Mouse (Mus musculus): Measurements from ENCODE around the gene Elane. TPM values are rescaled to one million over a fixed set of nuclear protein-coding genes. Genes with fewer than 3 reads are reported as not detected.
A peak's percentile ranks its signal among the peaks of the same experiment; 100 is the strongest.

The Elane gene
- polyA plus RNA-seq, 1 experiment from 2014 or later = 0.18 TPM

- peak; percentile 86 for ATAC-seq (ENCODE audit: low FRiP score)
- peak; percentile 98 for DNase-seq (ENCODE audit: low spot score, missing footprints)
- no peaks in the 10 kb centered on the region for H3K9me3 ChIP-seq (ENCODE audit: control insufficient read depth, low read length)
- H3K36me3 ChIP-seq (ENCODE audit: control insufficient read depth, insufficient read depth, low read length) = no peaks in the 10 kb centered on the region
- peaks cover 33% of the 10 kb centered on the region for H3K4me1 ChIP-seq (ENCODE audit: control insufficient read depth, insufficient read depth, low read length)
- 0 out of 2 replicates have a peak within 1 kb of the TSS, but pooled peaks have one; percentile 35 for H3K27ac ChIP-seq (ENCODE audit: low read depth, low read length)
- H3K4me3 ChIP-seq (ENCODE audit: low read depth, low read length) = peak within 1 kb of the TSS; percentile 72
- WGBS = 3% methylated on average over 39 of the region's 42 CpGs
- peak within 1 kb of the TSS; percentile 92 for H3K9ac ChIP-seq (ENCODE audit: low read length)
- H3K4me2 ChIP-seq = peak within 1 kb of the TSS; percentile 94
- H3K27me3 ChIP-seq (ENCODE audit: control insufficient read depth, insufficient read depth, low read length) = peaks cover 48% of the 10 kb centered on the region
These were observed 30.9 kb downstream of the Elane start, which contains the start of gene Kiss1r for GRCm38 (mm10) chr10:79916808-79917531. TSS of gene Kiss1r (plus strand) at chr10:79916971.

- H3K36me3 ChIP-seq (ENCODE audit: control insufficient read depth, insufficient read depth, low read length) = no peaks in the 10 kb centered on the region
- 64% methylated on average over 5 of the region's 5 CpGs for WGBS
- ATAC-seq (ENCODE audit: low FRiP score) = no peak
- peak overlapping the region; percentile 72 for H3K4me3 ChIP-seq (ENCODE audit: low read depth, low read length)
- H3K27me3 ChIP-seq (ENCODE audit: control insufficient read depth, insufficient read depth, low read length) = peaks cover 54% of the 10 kb centered on the region
- DNase-seq (ENCODE audit: low spot score, missing footprints) = no peak
- H3K27ac ChIP-seq (ENCODE audit: low read depth, low read length) = no peak overlapping the region
- peak overlapping the region; percentile 94 for H3K4me2 ChIP-seq
- H3K4me1 ChIP-seq (ENCODE audit: control insufficient read depth, insufficient read depth, low read length) = peaks cover 33% of the 10 kb centered on the region
- H3K9me3 ChIP-seq (ENCODE audit: control insufficient read depth, low read length) = no peaks in the 10 kb centered on the region
- H3K9ac ChIP-seq (ENCODE audit: low read length) = peak overlapping the region; percentile 92; the same call in 1 of the 2 replicates
These were observed 31.6 kb downstream of the Elane start for GRCm38 (mm10) chr10:79917532-79918100.

- Histone ChIP-seq H3K4me2 (peak overlapping the region; percentile 6; the same call in 1 of the 2 replicates), H3K9me3 (ENCODE audit: control insufficient read depth, low read length) (no peaks in the 10 kb centered on the region), H3K36me3 (ENCODE audit: control insufficient read depth, insufficient read depth, low read length) (no peaks in the 10 kb centered on the region), H3K27me3 (ENCODE audit: control insufficient read depth, insufficient read depth, low read length) (peaks cover 60% of the 10 kb centered on the region), H3K4me1 (ENCODE audit: control insufficient read depth, insufficient read depth, low read length) (peaks cover 33% of the 10 kb centered on the region), H3K4me3 (ENCODE audit: low read depth, low read length) (no peak overlapping the region), H3K27ac (ENCODE audit: low read depth, low read length) (no peak overlapping the region), H3K9ac (ENCODE audit: low read length) (no peak overlapping the region)
- DNase-seq (ENCODE audit: low spot score, missing footprints) (peak; percentile 89), ATAC-seq (ENCODE audit: low FRiP score) (no peak)
- 4% methylated on average over 30 of the region's 35 CpGs for WGBS
These were observed 32.4 kb downstream of the Elane start for GRCm38 (mm10) chr10:79918231-79919078.

DNA sequence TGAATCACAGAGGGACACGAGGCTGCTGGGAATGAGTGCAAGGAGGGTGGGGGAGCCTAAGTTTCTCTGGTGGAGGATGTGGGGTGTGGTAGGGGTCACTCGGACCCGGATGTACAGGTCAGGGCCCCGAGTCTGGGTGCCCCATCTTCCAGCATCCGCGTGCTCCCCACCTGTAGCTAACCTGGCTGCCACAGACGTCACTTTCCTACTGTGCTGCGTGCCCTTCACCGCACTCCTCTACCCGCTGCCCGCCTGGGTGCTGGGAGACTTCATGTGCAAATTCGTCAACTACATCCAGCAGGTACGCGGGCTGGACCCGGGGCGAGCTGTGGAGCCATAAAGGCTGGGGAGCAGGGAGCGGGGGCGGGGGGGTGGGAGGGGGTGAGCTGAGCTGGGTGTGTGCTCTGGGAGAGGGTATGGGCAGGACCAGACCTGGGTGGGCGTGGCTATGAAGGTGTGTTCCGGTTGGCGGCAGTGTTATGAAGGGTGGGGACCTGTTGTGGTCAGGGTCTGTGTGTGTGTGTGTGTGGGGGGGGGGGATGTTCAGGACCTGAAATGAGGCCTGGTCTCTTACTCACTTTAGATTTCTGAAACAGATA is 33.3 kb downstream of the Elane start:
- Histone ChIP-seq H3K9me3 (ENCODE audit: control insufficient read depth, low read length) (no peaks in the 10 kb centered on the region), H3K4me2 (0 out of 2 replicates have a peak overlapping the region, but pooled peaks have one; percentile 1), H3K27ac (ENCODE audit: low read depth, low read length) (no peak overlapping the region), H3K27me3 (ENCODE audit: control insufficient read depth, insufficient read depth, low read length) (peaks cover 60% of the 10 kb centered on the region), H3K9ac (ENCODE audit: low read length) (no peak overlapping the region), H3K4me1 (ENCODE audit: control insufficient read depth, insufficient read depth, low read length) (peaks cover 29% of the 10 kb centered on the region), H3K4me3 (ENCODE audit: low read depth, low read length) (0 out of 2 replicates have a peak overlapping the region, but pooled peaks have one; percentile 1), H3K36me3 (ENCODE audit: control insufficient read depth, insufficient read depth, low read length) (no peaks in the 10 kb centered on the region)
- no peak for ATAC-seq (ENCODE audit: low FRiP score)
- WGBS = 4% methylated on average over 21 of the region's 21 CpGs
- DNase-seq (ENCODE audit: low spot score, missing footprints) = no peak

DNA sequence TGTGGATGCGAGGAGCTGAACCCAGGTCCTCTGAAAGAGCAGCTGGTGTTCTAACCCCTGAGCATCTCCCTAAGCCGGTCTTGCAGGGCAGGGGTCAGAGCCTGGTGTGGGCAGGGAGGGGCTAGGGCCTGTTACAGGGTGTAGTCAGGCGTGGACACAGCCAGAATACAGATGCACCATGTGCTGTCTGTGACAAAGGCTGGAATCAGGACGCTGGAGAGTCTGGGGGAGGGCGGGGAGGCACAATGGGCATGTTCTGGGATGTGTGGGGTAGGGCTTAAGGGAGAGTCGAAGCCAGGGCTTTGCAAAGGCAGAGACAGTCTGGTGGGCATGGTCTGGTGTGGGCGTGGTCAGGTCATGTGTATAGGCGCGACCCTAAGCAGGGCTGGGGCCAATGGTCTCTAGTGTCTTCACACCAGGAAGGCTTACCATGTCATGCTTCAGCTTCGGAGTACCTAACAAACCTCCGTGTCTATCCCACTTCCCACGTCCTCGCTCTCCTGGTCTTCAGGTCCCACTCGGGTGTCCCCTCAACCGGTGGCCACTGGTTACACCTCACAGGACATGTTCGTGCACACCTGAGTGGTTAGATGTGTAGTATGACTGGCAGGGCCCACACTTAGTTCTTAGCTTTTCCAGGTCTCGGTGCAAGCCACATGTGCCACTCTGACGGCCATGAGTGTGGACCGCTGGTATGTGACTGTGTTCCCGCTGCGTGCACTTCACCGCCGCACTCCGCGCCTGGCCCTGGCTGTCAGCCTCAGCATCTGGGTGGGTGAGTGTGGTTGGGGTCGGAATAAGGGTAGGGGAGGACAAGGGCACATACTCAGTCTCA is 34.2 kb downstream of the Elane start:
- Histone ChIP-seq H3K9me3 (ENCODE audit: control insufficient read depth, low read length) (no peaks in the 10 kb centered on the region), H3K27me3 (ENCODE audit: control insufficient read depth, insufficient read depth, low read length) (peaks cover 60% of the 10 kb centered on the region), H3K27ac (ENCODE audit: low read depth, low read length) (no peak overlapping the region), H3K36me3 (ENCODE audit: control insufficient read depth, insufficient read depth, low read length) (no peaks in the 10 kb centered on the region), H3K4me3 (ENCODE audit: low read depth, low read length) (0 out of 2 replicates have a peak overlapping the region, but pooled peaks have one; percentile 2), H3K4me1 (ENCODE audit: control insufficient read depth, insufficient read depth, low read length) (peaks cover 27% of the 10 kb centered on the region), H3K9ac (ENCODE audit: low read length) (peak overlapping the region; percentile 12; the same call in 1 of the 2 replicates), H3K4me2 (no peak overlapping the region; the same call in 1 of the 2 replicates)
- DNase-seq (ENCODE audit: low spot score, missing footprints) = peak; percentile 91
- 15% methylated on average over 26 of the region's 26 CpGs for WGBS
- peak; percentile 39 for ATAC-seq (ENCODE audit: low FRiP score)

GRCm38 (mm10) chr10:79920958-79921535 is 35.0 kb downstream of the Elane start, which contains the start of gene R3hdm4:
TSS of gene R3hdm4 (minus strand) at chr10:79921208.
- Histone ChIP-seq H3K27me3 (ENCODE audit: control insufficient read depth, insufficient read depth, low read length) (peaks cover 62% of the 10 kb centered on the region), H3K4me2 (peak within 1 kb of the TSS; percentile 28), H3K36me3 (ENCODE audit: control insufficient read depth, insufficient read depth, low read length) (no peaks in the 10 kb centered on the region), H3K27ac (ENCODE audit: low read depth, low read length) (no peak within 1 kb of the TSS), H3K9ac (ENCODE audit: low read length) (peak within 1 kb of the TSS; percentile 20), H3K9me3 (ENCODE audit: control insufficient read depth, low read length) (no peaks in the 10 kb centered on the region), H3K4me3 (ENCODE audit: low read depth, low read length) (peak within 1 kb of the TSS; percentile 15), H3K4me1 (ENCODE audit: control insufficient read depth, insufficient read depth, low read length) (peaks cover 25% of the 10 kb centered on the region)
- ATAC-seq (ENCODE audit: low FRiP score) (no peak), DNase-seq (ENCODE audit: low spot score, missing footprints) (no peak)
- 4% methylated on average over 41 of the region's 41 CpGs for WGBS

- DNase-seq (ENCODE audit: low spot score, missing footprints) = no peak
- Histone ChIP-seq H3K4me3 (ENCODE audit: low read depth, low read length) (peak overlapping the region; percentile 15), H3K4me2 (peak overlapping the region; percentile 28), H3K9me3 (ENCODE audit: control insufficient read depth, low read length) (no peaks in the 10 kb centered on the region), H3K36me3 (ENCODE audit: control insufficient read depth, insufficient read depth, low read length) (no peaks in the 10 kb centered on the region), H3K4me1 (ENCODE audit: control insufficient read depth, insufficient read depth, low read length) (peaks cover 28% of the 10 kb centered on the region), H3K9ac (ENCODE audit: low read length) (peak overlapping the region; percentile 20; the same call in 1 of the 2 replicates), H3K27ac (ENCODE audit: low read depth, low read length) (no peak overlapping the region), H3K27me3 (ENCODE audit: control insufficient read depth, insufficient read depth, low read length) (peaks cover 64% of the 10 kb centered on the region)
- no peak for ATAC-seq (ENCODE audit: low FRiP score)
- 3% methylated on average over 34 of the region's 34 CpGs for WGBS
These were observed 35.5 kb downstream of the Elane start for GRCm38 (mm10) chr10:79921572-79921971.
